Mouse (Mus musculus): ENCODE data around the gene Serpina9. TPM values are rescaled to one million over a fixed set of nuclear protein-coding genes. Genes with fewer than 3 reads are reported as not detected.
"Not testable (repeated sequence)": the region's sequence is repeated elsewhere in the genome, so short reads cannot be mapped to it uniquely, and the experiment has no call there.

Gene Serpina9
- polyA plus RNA-seq, 1 experiment from 2014 or later, result 0.32 TPM

- no peak overlapping the region for H3K9ac ChIP-seq
- no peak overlapping the region for H3K4me3 ChIP-seq
- 90% methylated on average over 5 of the region's 5 CpGs for WGBS
- no peak overlapping the region for H3K27ac ChIP-seq (replicated peaks)
- no peaks in the 10 kb centered on the region for H3K27me3 ChIP-seq
- H3K4me2 ChIP-seq, result no peak overlapping the region
- H3K4me1 ChIP-seq (replicated peaks), result no peaks in the 10 kb centered on the region
- no peak for ATAC-seq (ENCODE audit: low FRiP score, low read depth)
- no peaks in the 10 kb centered on the region for H3K9me3 ChIP-seq
- H3K36me3 ChIP-seq, result no peaks in the 10 kb centered on the region
Measured at GRCm38 (mm10) chr12:103962337-103962736, 51.2 kb downstream of the Serpina9 start.

GRCm38 (mm10) chr12:103961716-103962115 is 51.8 kb downstream of the Serpina9 start:
- no peak for ATAC-seq (ENCODE audit: low FRiP score, low read depth)
- H3K27me3 ChIP-seq, result no peaks in the 10 kb centered on the region
- H3K27ac ChIP-seq (replicated peaks), result no peak overlapping the region
- no peak overlapping the region for H3K4me3 ChIP-seq
- no peaks in the 10 kb centered on the region for H3K4me1 ChIP-seq (replicated peaks)
- H3K4me2 ChIP-seq, result no peak overlapping the region
- no peaks in the 10 kb centered on the region for H3K36me3 ChIP-seq
- H3K9me3 ChIP-seq, result no peaks in the 10 kb centered on the region
- WGBS, result 93% methylated on average over 1 of the region's 1 CpGs
- H3K9ac ChIP-seq, result no peak overlapping the region

GRCm38 (mm10) chr12:103958798-103959197 is 54.8 kb downstream of the Serpina9 start, which contains the start of gene Serpina1e:
Gene Serpina1e, minus strand, starts transcription at chr12:103958975.
- H3K36me3 ChIP-seq, result no peaks in the 10 kb centered on the region
- no peak within 1 kb of the TSS for H3K27ac ChIP-seq (replicated peaks)
- H3K4me1 ChIP-seq (replicated peaks), result no peaks in the 10 kb centered on the region
- H3K27me3 ChIP-seq, result no peaks in the 10 kb centered on the region
- H3K4me2 ChIP-seq, result no peak within 1 kb of the TSS
- no peak within 1 kb of the TSS for H3K4me3 ChIP-seq
- no peak for ATAC-seq (ENCODE audit: low FRiP score, low read depth)
- 79% methylated on average over 3 of the region's 3 CpGs for WGBS
- H3K9ac ChIP-seq, result no peak within 1 kb of the TSS
- H3K9me3 ChIP-seq, result no peaks in the 10 kb centered on the region

- not testable (repeated sequence) for H3K4me2 ChIP-seq; H3K4me3 ChIP-seq; H3K27ac ChIP-seq (replicated peaks); H3K27me3 ChIP-seq; H3K4me1 ChIP-seq (replicated peaks); H3K36me3 ChIP-seq; H3K9ac ChIP-seq; ATAC-seq (ENCODE audit: low FRiP score, low read depth); H3K9me3 ChIP-seq
- 93% methylated on average over 2 of the region's 2 CpGs for WGBS
Measured at GRCm38 (mm10) chr12:103956555-103956954, 57.0 kb downstream of the Serpina9 start.

- H3K36me3 ChIP-seq; H3K4me1 ChIP-seq (replicated peaks); H3K9me3 ChIP-seq; H3K27me3 ChIP-seq; H3K27ac ChIP-seq (replicated peaks); H3K4me2 ChIP-seq; ATAC-seq (ENCODE audit: low FRiP score, low read depth); H3K9ac ChIP-seq; H3K4me3 ChIP-seq: not testable (repeated sequence)
- WGBS, result 82% methylated on average over 3 of the region's 3 CpGs
Measured at GRCm38 (mm10) chr12:103952972-103953371, 60.6 kb downstream of the Serpina9 start.

GRCm38 (mm10) chr12:103946243-103946642 is 67.3 kb downstream of the Serpina9 start:
- Histone ChIP-seq H3K4me2 (no peak overlapping the region), H3K4me1 (replicated peaks) (no peaks in the 10 kb centered on the region), H3K9me3 (no peaks in the 10 kb centered on the region), H3K9ac (no peak overlapping the region), H3K36me3 (no peaks in the 10 kb centered on the region), H3K27ac (replicated peaks) (no peak overlapping the region), H3K4me3 (no peak overlapping the region), H3K27me3 (no peaks in the 10 kb centered on the region)
- WGBS, result 88% methylated on average over 4 of the region's 4 CpGs
- no peak for ATAC-seq (ENCODE audit: low FRiP score, low read depth)

Other genes starting within 250 kb of the Serpina9 start
- 0.10 TPM in 1 of 2 replicates, not detected in the other for gene Serpina1d, start 240.2 kb downstream of the Serpina9 start, polyA plus RNA-seq (2015; fragmentation: Nextera tagmentation; extraction: Ambion mirVana)
- 1.5 TPM in 1 of 2 replicates, not detected in the other for gene Serpina1b, start 183.4 kb downstream of the Serpina9 start, polyA plus RNA-seq (2015; fragmentation: Nextera tagmentation; extraction: Ambion mirVana)
- 0.80 TPM in 1 of 2 replicates, not detected in the other for gene Serpina1a, start 150.2 kb downstream of the Serpina9 start, polyA plus RNA-seq (2015; fragmentation: Nextera tagmentation; extraction: Ambion mirVana)
- gene Serpina1c, start 108.9 kb downstream of the Serpina9 start, polyA plus RNA-seq (2015; fragmentation: Nextera tagmentation; extraction: Ambion mirVana), result 0.19 TPM in 1 of 2 replicates, not detected in the other
- gene Serpina1e, start 54.8 kb downstream of the Serpina9 start, polyA plus RNA-seq (2015; fragmentation: Nextera tagmentation; extraction: Ambion mirVana), result 0.19 TPM in 1 of 2 replicates, not detected in the other
- not detected in 2 replicates for gene Serpina11, start 23.8 kb downstream of the Serpina9 start, polyA plus RNA-seq (2015; fragmentation: Nextera tagmentation; extraction: Ambion mirVana)
- gene Serpina12, start 30.7 kb upstream of the Serpina9 start, polyA plus RNA-seq (2015; fragmentation: Nextera tagmentation; extraction: Ambion mirVana), result not detected in 2 replicates
- gene Serpina5, start 87.4 kb upstream of the Serpina9 start, polyA plus RNA-seq (2015; fragmentation: Nextera tagmentation; extraction: Ambion mirVana), result not detected in 2 replicates
- gene Serpina3a, start 99.0 kb upstream of the Serpina9 start, polyA plus RNA-seq (2015; fragmentation: Nextera tagmentation; extraction: Ambion mirVana), result not detected in 2 replicates
- not detected in 2 replicates for gene Serpina3b, start 114.2 kb upstream of the Serpina9 start, polyA plus RNA-seq (2015; fragmentation: Nextera tagmentation; extraction: Ambion mirVana)
- gene Serpina3c, start 140.1 kb upstream of the Serpina9 start, polyA plus RNA-seq (2015; fragmentation: Nextera tagmentation; extraction: Ambion mirVana), result not detected in 2 replicates
- gene Serpina3f, start 200.8 kb upstream of the Serpina9 start, polyA plus RNA-seq (2015; fragmentation: Nextera tagmentation; extraction: Ambion mirVana), result 0.10 and 0.12 TPM in 2 replicates
- gene Serpina3g, start 222.5 kb upstream of the Serpina9 start, polyA plus RNA-seq (2015; fragmentation: Nextera tagmentation; extraction: Ambion mirVana), result 0.88 and 2.4 TPM in 2 replicates
- not detected in 2 replicates for gene Serpina3i, start 249.4 kb upstream of the Serpina9 start, polyA plus RNA-seq (2015; fragmentation: Nextera tagmentation; extraction: Ambion mirVana)

Measured in hindbrain, embryonic 15.5 days (tissue).